Mouse (Mus musculus) megakaryocyte progenitor cell, adult 5-6 weeks (primary cell): ENCODE data around the gene Mmp8. TPM values are rescaled to one million over a fixed set of nuclear protein-coding genes. Genes with fewer than 3 reads are reported as not detected.
A peak's percentile ranks its signal among the peaks of the same experiment; 100 is the strongest.

ENCODE experiments used
- ATAC-seq: replicated peaks from 2 replicates; pipeline ENCODE4 v1.8.0; 2016; ENCODE audit warnings: mild to moderate bottlenecking, moderate TSS enrichment, inconsistent platforms; ENCODE audit not compliant: poor library complexity
- total RNA-seq, 2 experiments: library from RNA; stranded (forward) in 1 of 2; stranded (reverse) in 1 of 2; fragments of 157-497, 149-512 nt in 1 of 2; fragments of 200-1000 nt in 1 of 2; gene quantifications; 2 replicates each; pipeline versions ENCODE4 v1.2.3 to v1.2.4; 2015 to 2017

Mmp8 gene
- total RNA-seq, 2 experiments from 2014 or later = 15.8 to 18.4 TPM

DNA sequence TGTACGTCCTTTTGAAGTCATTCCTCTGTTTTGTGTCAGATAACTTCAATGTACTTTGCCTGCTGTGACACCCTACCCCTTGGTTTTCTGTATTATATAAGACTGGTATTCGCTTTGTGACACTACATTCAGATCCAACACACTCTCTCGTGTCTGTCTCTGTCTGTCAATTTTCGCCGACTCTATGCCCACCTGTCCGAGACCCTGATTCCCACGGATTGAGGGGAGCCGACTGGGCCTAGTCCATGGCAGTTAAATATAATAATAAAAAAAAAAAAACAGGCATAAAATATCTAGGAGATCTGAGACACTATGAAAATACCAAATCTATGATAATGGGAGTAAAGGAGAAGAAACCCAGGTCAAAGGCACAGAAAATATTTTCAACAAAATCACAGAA is 31.8 kb downstream of the Mmp8 start:
- no peak for ATAC-seq

DNA sequence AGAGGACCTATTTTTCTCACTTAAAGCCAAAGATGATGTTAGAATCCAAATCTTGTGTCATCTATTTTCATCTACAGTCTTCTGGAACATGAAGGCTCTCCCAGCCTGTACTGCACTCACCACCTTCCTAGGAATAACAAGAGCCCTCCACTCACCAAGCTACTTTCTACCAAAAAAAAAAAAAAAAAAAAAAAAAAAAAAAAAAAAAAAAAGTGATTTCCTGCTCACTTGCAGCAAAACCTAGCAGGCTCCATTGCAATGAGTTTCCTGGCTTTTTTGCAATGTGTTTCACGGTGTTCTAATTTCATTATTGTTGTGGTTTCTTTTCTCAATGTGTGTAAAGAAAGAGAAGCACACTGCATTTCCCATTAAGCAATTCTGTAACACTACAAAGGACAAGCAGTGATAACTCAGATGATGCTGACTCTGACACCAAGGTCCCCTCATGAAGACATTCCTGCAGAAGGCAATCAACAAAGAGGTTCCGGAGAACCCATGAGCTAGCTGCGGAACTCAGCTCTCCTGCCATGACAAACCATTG is 35.1 kb downstream of the Mmp8 start:
- ATAC-seq = peak; percentile 68

DNA sequence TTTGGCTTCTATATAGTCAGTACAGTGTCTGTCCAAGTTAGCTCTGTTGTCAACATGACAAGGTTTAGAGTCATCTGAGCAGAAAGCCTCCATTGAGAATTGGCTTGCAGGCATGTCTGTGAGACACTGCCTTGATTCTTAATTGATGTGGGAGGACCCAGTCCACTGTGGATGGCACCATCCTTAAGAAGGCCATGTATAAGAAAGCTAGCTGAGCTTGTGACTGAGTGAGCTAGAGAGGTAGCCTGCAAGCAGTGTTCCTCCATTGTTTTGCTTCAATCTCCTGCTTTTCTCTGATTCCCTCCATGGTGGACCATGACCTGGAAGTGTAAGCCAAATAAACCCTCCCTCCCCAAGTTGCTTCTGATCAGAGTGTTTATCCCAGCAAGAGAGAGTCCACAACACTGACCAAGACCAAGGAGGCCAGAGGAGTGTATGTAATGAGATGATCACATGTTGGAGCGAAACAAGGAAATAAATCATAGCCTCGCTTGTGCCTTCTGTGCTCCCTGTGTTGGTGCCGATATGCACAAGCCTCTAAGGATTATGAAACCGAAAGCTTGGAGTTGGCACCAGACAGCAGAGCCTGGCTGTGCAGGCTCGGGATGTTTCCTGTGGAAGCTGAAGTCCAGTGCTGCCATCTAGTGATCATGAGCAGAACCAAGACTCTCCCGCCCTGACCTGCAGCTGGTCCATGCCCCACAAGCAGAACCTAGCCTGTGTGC is 36.7 kb downstream of the Mmp8 start:
- peak; percentile 98 for ATAC-seq

DNA sequence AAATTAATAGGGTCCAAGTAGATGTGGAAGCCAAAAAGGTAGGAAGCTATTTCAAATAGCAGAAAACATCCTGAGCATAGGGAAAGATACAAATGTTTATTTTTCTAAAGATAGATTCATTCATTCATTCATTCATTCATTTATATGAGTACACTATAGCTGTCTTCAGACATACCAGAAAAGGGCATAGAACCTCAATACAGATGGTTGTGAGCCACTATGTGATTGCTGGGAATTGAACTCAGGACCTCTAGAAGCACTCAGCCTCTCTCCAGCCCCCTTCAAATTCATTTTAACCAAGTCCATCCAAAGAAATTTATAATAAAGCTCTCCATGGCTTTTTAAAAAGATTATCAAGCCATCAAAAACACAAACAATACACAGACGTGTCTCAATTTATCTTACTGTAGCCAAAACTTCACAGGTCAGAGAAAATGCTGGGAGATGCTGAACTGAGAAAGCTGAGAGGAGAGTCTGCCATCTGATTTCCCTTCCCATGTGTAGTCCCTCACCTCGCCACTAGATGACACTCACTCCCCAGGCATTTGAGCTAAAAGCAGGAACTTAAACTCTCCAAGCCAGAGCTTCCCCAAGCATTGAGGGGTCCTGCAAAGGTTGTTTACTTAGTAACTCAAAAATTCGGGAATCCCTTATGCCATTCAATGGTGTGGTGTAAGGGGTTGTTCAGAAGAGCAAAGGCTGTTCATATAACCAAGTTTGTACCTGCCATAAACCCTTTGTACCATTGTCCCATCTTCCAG is 44.9 kb downstream of the Mmp8 start:
- peak; percentile 98 for ATAC-seq

DNA sequence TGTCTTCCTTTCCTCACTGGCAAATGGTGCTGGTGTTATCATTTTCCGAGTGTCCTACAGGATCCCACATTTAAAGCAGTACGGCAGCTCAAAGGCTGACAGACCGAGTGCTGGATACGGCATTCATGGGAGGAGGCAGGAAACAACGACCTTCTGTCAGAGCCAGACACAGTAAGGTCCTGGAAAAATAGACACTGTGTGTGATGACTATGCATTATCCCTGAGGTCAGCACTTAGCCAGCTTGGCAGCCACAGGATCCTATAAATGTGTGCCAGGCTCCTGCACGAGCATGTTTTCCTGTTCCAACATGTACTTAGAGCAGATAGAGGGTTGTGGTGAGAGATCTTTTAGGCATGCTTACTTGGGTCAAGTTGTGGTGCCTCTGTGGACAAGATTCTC is 45.7 kb downstream of the Mmp8 start:
- ATAC-seq = peak; percentile 44

DNA sequence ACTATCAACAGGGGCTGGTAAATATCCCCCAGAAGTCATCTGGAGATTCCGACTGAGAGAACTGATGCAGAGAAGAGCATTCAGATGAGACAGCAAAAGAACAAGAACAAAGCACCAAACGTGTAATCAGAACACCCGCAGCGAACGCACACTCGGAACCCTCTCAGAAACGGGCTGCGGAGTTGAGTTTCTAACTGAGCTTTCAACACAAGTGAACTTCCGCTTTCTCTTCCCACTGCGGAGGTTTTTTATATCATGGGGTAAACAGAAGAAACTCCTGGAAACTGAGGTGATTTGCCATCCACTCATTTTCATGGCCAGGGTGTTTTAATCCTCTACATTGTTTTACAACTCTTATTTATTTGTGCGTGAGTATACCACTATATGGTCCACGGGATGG is 47.4 kb downstream of the Mmp8 start:
- no peak for ATAC-seq

Other genes starting within 250 kb of the Mmp8 start
- not detected in 2 replicates for gene Mmp12, start 214.1 kb upstream of the Mmp8 start, total RNA-seq (2015)
- not detected in 2 replicates for gene Mmp12, start 214.1 kb upstream of the Mmp8 start, total RNA-seq (2017)
- gene Mmp1b, start 170.4 kb upstream of the Mmp8 start, total RNA-seq (2015) = not detected in 2 replicates
- not detected in 2 replicates for gene Mmp1b, start 170.4 kb upstream of the Mmp8 start, total RNA-seq (2017)
- gene Mmp3, start 112.6 kb upstream of the Mmp8 start, total RNA-seq (2015) = not detected in 2 replicates
- not detected in 2 replicates for gene Mmp3, start 112.6 kb upstream of the Mmp8 start, total RNA-seq (2017)
- not detected in 2 replicates for gene Mmp10, start 56.1 kb upstream of the Mmp8 start, total RNA-seq (2015)
- gene Mmp10, start 56.1 kb upstream of the Mmp8 start, total RNA-seq (2017) = not detected in 2 replicates
- not detected in 2 replicates for gene Mmp27, start 12.9 kb downstream of the Mmp8 start, total RNA-seq (2015)
- gene Mmp27, start 12.9 kb downstream of the Mmp8 start, total RNA-seq (2017) = 0.25 TPM in 1 of 2 replicates, not detected in the other
- not detected in 2 replicates for gene Mmp20, start 69.8 kb downstream of the Mmp8 start, total RNA-seq (2015)
- not detected in 2 replicates for gene Mmp20, start 69.8 kb downstream of the Mmp8 start, total RNA-seq (2017)
- not detected in 2 replicates for gene Mmp7, start 133.6 kb downstream of the Mmp8 start, total RNA-seq (2015)
- gene Mmp7, start 133.6 kb downstream of the Mmp8 start, total RNA-seq (2017) = not detected in 2 replicates
- 121 and 124 TPM in 2 replicates for gene Tmem123, start 205.6 kb downstream of the Mmp8 start, total RNA-seq (2015)
- 106 and 123 TPM in 2 replicates for gene Tmem123, start 205.6 kb downstream of the Mmp8 start, total RNA-seq (2017)